Mouse (Mus musculus): ENCODE measurements around the gene 2310039H08Rik. TPM values are rescaled to one million over a fixed set of nuclear protein-coding genes. Genes with fewer than 3 reads are reported as not detected.

2310039H08Rik gene
- polyA plus RNA-seq, 1 experiment: 40.9 TPM

GRCm38 (mm10) chr17:46797386-46797785 is 25.0 kb downstream of the 2310039H08Rik start:
- no peak overlapping the region for H3K4me3 ChIP-seq (ENCODE audit: insufficient read depth, poor library complexity, severe bottlenecking)

GRCm38 (mm10) chr17:46799680-46800079 is 27.2 kb downstream of the 2310039H08Rik start:
- no peaks in the 10 kb centered on the region for H3K79me3 ChIP-seq (ENCODE audit: low read depth)
- H3K79me2 ChIP-seq (ENCODE audit: control insufficient read depth, insufficient read depth): no peaks in the 10 kb centered on the region
- peaks cover 24% of the 10 kb centered on the region for H3K36me3 ChIP-seq (ENCODE audit: control insufficient read depth, insufficient read depth)
- no peaks in the 10 kb centered on the region for H3K27me3 ChIP-seq (ENCODE audit: control insufficient read depth, insufficient read depth, insufficient read length)
- H3ac ChIP-seq (ENCODE audit: control insufficient read depth, insufficient read length, low read depth): no peak overlapping the region
- TF ChIP-seq FOSL1 (IDR thresholded peaks at IDR 0.05; ENCODE audit: insufficient read depth, low read length, poor library complexity, severe bottlenecking) (no peak), CEBPB (IDR thresholded peaks at IDR 0.05; ENCODE audit: low read depth) (no peak), MYOD1 (IDR thresholded peaks at IDR 0.05; ENCODE audit: control insufficient read depth, insufficient read length, low read depth) (no peak), MYOG (IDR thresholded peaks at IDR 0.05; ENCODE audit: control insufficient read depth, extremely low read depth, insufficient read length) (no peak), CTCF (IDR thresholded peaks at IDR 0.05; ENCODE audit: control insufficient read depth, insufficient read depth, insufficient read length) (no peak), MAX (IDR thresholded peaks at IDR 0.05) (no peak), USF1 (IDR thresholded peaks at IDR 0.05; ENCODE audit: low read depth) (no peak)
- no peak overlapping the region for H3K4me3 ChIP-seq (ENCODE audit: insufficient read depth, poor library complexity, severe bottlenecking)

More at GRCm38 (mm10) chr17:46797386-46797785, 25.0 kb downstream of the 2310039H08Rik start:
- Histone ChIP-seq H3ac (ENCODE audit: control insufficient read depth, insufficient read length, low read depth) (no peak overlapping the region), H3K79me3 (ENCODE audit: low read depth) (no peaks in the 10 kb centered on the region), H3K79me2 (ENCODE audit: control insufficient read depth, insufficient read depth) (no peaks in the 10 kb centered on the region), H3K27me3 (ENCODE audit: control insufficient read depth, insufficient read depth, insufficient read length) (no peaks in the 10 kb centered on the region), H3K36me3 (ENCODE audit: control insufficient read depth, insufficient read depth) (peaks cover 24% of the 10 kb centered on the region)
- TF ChIP-seq CTCF (IDR thresholded peaks at IDR 0.05; ENCODE audit: control insufficient read depth, insufficient read depth, insufficient read length): no peak
- TF ChIP-seq MYOG (IDR thresholded peaks at IDR 0.05; ENCODE audit: control insufficient read depth, extremely low read depth, insufficient read length): no peak
- no peak for TF ChIP-seq FOSL1 (IDR thresholded peaks at IDR 0.05; ENCODE audit: insufficient read depth, low read length, poor library complexity, severe bottlenecking)
- TF ChIP-seq CEBPB (IDR thresholded peaks at IDR 0.05; ENCODE audit: low read depth): no peak
- TF ChIP-seq MAX (IDR thresholded peaks at IDR 0.05): no peak
- TF ChIP-seq USF1 (IDR thresholded peaks at IDR 0.05; ENCODE audit: low read depth): no peak
- no peak for TF ChIP-seq MYOD1 (IDR thresholded peaks at IDR 0.05; ENCODE audit: control insufficient read depth, insufficient read length, low read depth)

- H3K27me3 ChIP-seq (ENCODE audit: control insufficient read depth, insufficient read depth, insufficient read length): no peaks in the 10 kb centered on the region
- no peaks in the 10 kb centered on the region for H3K79me2 ChIP-seq (ENCODE audit: control insufficient read depth, insufficient read depth)
- TF ChIP-seq CTCF (IDR thresholded peaks at IDR 0.05; ENCODE audit: control insufficient read depth, insufficient read depth, insufficient read length): no peak
- no peak for TF ChIP-seq MAX (IDR thresholded peaks at IDR 0.05)
- no peak for TF ChIP-seq CEBPB (IDR thresholded peaks at IDR 0.05; ENCODE audit: low read depth)
- no peak overlapping the region for H3K4me3 ChIP-seq (ENCODE audit: insufficient read depth, poor library complexity, severe bottlenecking)
- no peaks in the 10 kb centered on the region for H3K79me3 ChIP-seq (ENCODE audit: low read depth)
- H3K36me3 ChIP-seq (ENCODE audit: control insufficient read depth, insufficient read depth): peaks cover 37% of the 10 kb centered on the region
- H3ac ChIP-seq (ENCODE audit: control insufficient read depth, insufficient read length, low read depth): no peak overlapping the region
Measured at GRCm38 (mm10) chr17:46801761-46802160, 29.3 kb downstream of the 2310039H08Rik start.

DNA sequence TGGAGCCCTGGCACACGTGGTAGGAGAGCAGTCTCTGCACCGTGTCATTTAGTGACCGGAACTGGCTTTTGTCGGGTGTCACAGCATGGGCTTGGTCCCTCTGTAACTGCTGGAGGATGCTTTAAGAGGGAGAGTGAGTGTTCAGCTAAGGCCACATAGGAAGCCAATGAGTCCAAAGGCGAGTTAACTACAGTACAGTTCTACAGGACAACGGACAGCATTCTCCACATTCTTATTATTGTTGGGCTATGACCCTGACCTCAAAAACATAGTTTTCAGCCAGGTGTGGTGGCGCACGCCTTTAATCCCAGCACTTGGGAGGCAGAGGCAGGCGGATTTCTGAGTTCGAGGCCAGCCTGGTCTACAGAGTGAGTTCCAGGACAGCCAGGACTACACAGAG is 35.9 kb downstream of the 2310039H08Rik start:
- no peaks in the 10 kb centered on the region for H3K79me2 ChIP-seq (ENCODE audit: control insufficient read depth, insufficient read depth)
- no peaks in the 10 kb centered on the region for H3K79me3 ChIP-seq (ENCODE audit: low read depth)
- no peak overlapping the region for H3K4me3 ChIP-seq (ENCODE audit: insufficient read depth, poor library complexity, severe bottlenecking)
- no peak for TF ChIP-seq FOSL1 (IDR thresholded peaks at IDR 0.05; ENCODE audit: insufficient read depth, low read length, poor library complexity, severe bottlenecking)
- TF ChIP-seq CEBPB (IDR thresholded peaks at IDR 0.05; ENCODE audit: low read depth): no peak
- no peak for TF ChIP-seq MYOD1 (IDR thresholded peaks at IDR 0.05; ENCODE audit: control insufficient read depth, insufficient read length, low read depth)
- TF ChIP-seq MYOG (IDR thresholded peaks at IDR 0.05; ENCODE audit: control insufficient read depth, extremely low read depth, insufficient read length): no peak
- TF ChIP-seq MAX (IDR thresholded peaks at IDR 0.05): no peak
- TF ChIP-seq USF1 (IDR thresholded peaks at IDR 0.05; ENCODE audit: low read depth): no peak
- no peak for TF ChIP-seq CTCF (IDR thresholded peaks at IDR 0.05; ENCODE audit: control insufficient read depth, insufficient read depth, insufficient read length)
- H3K36me3 ChIP-seq (ENCODE audit: control insufficient read depth, insufficient read depth): peaks cover 24% of the 10 kb centered on the region
- H3K27me3 ChIP-seq (ENCODE audit: control insufficient read depth, insufficient read depth, insufficient read length): no peaks in the 10 kb centered on the region
- H3ac ChIP-seq (ENCODE audit: control insufficient read depth, insufficient read length, low read depth): no peak overlapping the region

DNA sequence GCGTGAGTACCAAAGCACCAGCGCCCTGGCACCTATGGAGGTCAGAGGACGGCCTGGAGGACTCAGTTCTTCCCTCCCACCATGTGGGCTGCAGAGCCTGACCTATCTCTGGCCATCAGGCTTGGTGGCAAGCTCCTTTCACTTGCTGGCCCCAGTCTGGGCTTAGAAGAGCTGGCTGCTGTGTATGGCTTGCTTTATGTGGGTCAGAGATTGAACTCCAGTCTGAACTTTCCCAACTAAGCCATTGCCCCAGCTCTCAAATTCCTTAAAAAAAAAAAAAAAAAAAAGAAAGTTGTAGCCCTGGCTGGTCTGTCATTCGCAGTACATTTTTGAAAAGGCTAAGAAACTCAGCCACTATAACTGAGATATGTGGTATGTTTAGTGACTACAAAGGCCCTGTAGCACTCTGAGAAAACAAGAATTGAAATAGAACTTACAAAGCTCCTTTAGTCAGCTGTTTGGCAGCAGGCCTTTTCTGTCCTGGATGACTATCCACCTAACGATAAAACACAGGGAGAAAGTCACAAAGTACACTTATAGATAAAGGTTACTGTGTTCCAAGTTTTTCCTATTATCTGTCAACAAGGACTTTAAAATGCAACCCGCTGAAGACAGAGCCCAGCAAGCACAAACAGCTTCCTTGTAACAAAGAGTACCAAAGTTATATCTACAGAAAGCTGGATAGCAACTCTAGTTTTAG is 36.8 kb downstream of the 2310039H08Rik start:
- H3K36me3 ChIP-seq (ENCODE audit: control insufficient read depth, insufficient read depth): peaks cover 24% of the 10 kb centered on the region
- no peaks in the 10 kb centered on the region for H3K27me3 ChIP-seq (ENCODE audit: control insufficient read depth, insufficient read depth, insufficient read length)
- H3K4me3 ChIP-seq (ENCODE audit: insufficient read depth, poor library complexity, severe bottlenecking): no peak overlapping the region
- no peak overlapping the region for H3ac ChIP-seq (ENCODE audit: control insufficient read depth, insufficient read length, low read depth)
- H3K79me3 ChIP-seq (ENCODE audit: low read depth): no peaks in the 10 kb centered on the region
- H3K79me2 ChIP-seq (ENCODE audit: control insufficient read depth, insufficient read depth): no peaks in the 10 kb centered on the region
- TF ChIP-seq MYOG (IDR thresholded peaks at IDR 0.05; ENCODE audit: control insufficient read depth, extremely low read depth, insufficient read length) (no peak), FOSL1 (IDR thresholded peaks at IDR 0.05; ENCODE audit: insufficient read depth, low read length, poor library complexity, severe bottlenecking) (no peak), MAX (IDR thresholded peaks at IDR 0.05) (no peak), CEBPB (IDR thresholded peaks at IDR 0.05; ENCODE audit: low read depth) (no peak), MYOD1 (IDR thresholded peaks at IDR 0.05; ENCODE audit: control insufficient read depth, insufficient read length, low read depth) (no peak), USF1 (IDR thresholded peaks at IDR 0.05; ENCODE audit: low read depth) (no peak), CTCF (IDR thresholded peaks at IDR 0.05; ENCODE audit: control insufficient read depth, insufficient read depth, insufficient read length) (no peak)
